Mouse (Mus musculus) ES-E14 (cell line): Measurements from ENCODE around the gene Mrpl53. TPM values are rescaled to one million over a fixed set of nuclear protein-coding genes. Genes with fewer than 3 reads are reported as not detected.

Experiments used
- DNase-seq: peaks from one replicate; pipeline ENCODE4 v3.0.0-alpha.2; 2013; ENCODE audit warnings: low read depth, low spot score
- H3K27ac ChIP-seq: 2 replicates; pipeline ENCODE4 v1.5.1; 2012; ENCODE audit warnings: low read depth, mild to moderate bottlenecking, low read length, moderate library complexity, mixed read lengths; ENCODE audit not compliant: poor library complexity, insufficient read depth, severe bottlenecking
- H3K36me3 ChIP-seq: 2 replicates; pipeline ENCODE4 v1.6.1; 2012; ENCODE audit warnings: mild to moderate bottlenecking, low read length, moderate library complexity, mixed read lengths; ENCODE audit not compliant: control insufficient read depth, poor library complexity, insufficient read depth, severe bottlenecking
- H3K4me1 ChIP-seq, 2 experiments: fragments of 150-350 bp in 1 of 2; sonication (generic) in 1 of 2; 2 replicates each; pipeline ENCODE4 v1.6.1; 2012; ENCODE audit warnings: low read length in 2 of 2, mild to moderate bottlenecking in 1 of 2, mixed read lengths in 1 of 2; ENCODE audit not compliant: control insufficient read depth in 2 of 2, insufficient read depth in 2 of 2, poor library complexity in 1 of 2
- H3K4me3 ChIP-seq, 2 experiments: fragments of 150-350 bp in 1 of 2; sonication (generic) in 1 of 2; 2 replicates each; pipeline ENCODE4 v1.5.1; 2012; ENCODE audit warnings: low read length in 2 of 2, low read depth in 1 of 2, mild to moderate bottlenecking in 1 of 2, mixed read lengths in 1 of 2; ENCODE audit not compliant: insufficient read depth in 1 of 2, poor library complexity in 1 of 2, severe bottlenecking in 1 of 2
- H3K9ac ChIP-seq: 2 replicates; pipeline ENCODE4 v1.6.1; 2012; ENCODE audit warnings: low read depth, mild to moderate bottlenecking, low read length, mixed read lengths; ENCODE audit not compliant: poor library complexity, insufficient read depth, severe bottlenecking
- H3K9me3 ChIP-seq: fragments of 150-350 bp; sonication (generic); 2 replicates; pipeline ENCODE4 v1.6.1; 2012; ENCODE audit warnings: low read depth, mild to moderate bottlenecking, low read length; ENCODE audit not compliant: control insufficient read depth, insufficient read depth
- CHD2 ChIP-seq: IDR thresholded peaks from 2 replicates; pipeline ENCODE4 v1.6.1; 2014; ENCODE audit warnings: mild to moderate bottlenecking, low read depth, low read length, inconsistent platforms
- HCFC1 ChIP-seq: IDR thresholded peaks from 2 replicates; pipeline ENCODE4 v1.6.1; 2012; ENCODE audit warnings: low read length, inconsistent platforms, borderline replicate concordance; ENCODE audit not compliant: insufficient read depth
- MAFK ChIP-seq: IDR thresholded peaks from 2 replicates; pipeline ENCODE4 v1.6.1; 2014; ENCODE audit warnings: mild to moderate bottlenecking, low read depth, low read length, inconsistent platforms; ENCODE audit not compliant: insufficient read depth
- ZC3H11A ChIP-seq: IDR thresholded peaks from 2 replicates; pipeline ENCODE4 v1.6.1; 2012; ENCODE audit warnings: low read depth, mild to moderate bottlenecking, inconsistent platforms, low read length, borderline replicate concordance
- ZNF384 ChIP-seq: IDR thresholded peaks from 2 replicates; pipeline ENCODE4 v1.6.1; 2012; ENCODE audit warnings: low read depth, low read length, inconsistent platforms
- in situ Hi-C, 2 experiments: fragments of 600-800 bp; cut with MboI; formaldehyde crosslinking; loops; one replicate each; pipeline ENCODE4 v1.15.1; 2025; ENCODE audit warnings: low sequenced_read_pairs in 2 of 2, inconsistent platforms in 1 of 2; ENCODE audit not compliant: unreplicated experiment in 2 of 2
- total RNA-seq: library from RNA; depleted of rRNA; stranded (reverse); fragments of 300-350 nt; gene quantifications from 2 replicates; pipeline ENCODE4 v1.2.3, GENCODE M21; 2012

Gene Mrpl53
- total RNA-seq, 1 experiment = 53.9 TPM

- in situ Hi-C loops = no loop called here
- Histone ChIP-seq H3K4me3 (no peak overlapping the region), H3K36me3 (no peaks in the 10 kb centered on the region), H3K9me3 (no peaks in the 10 kb centered on the region), H3K27ac (no peak overlapping the region), H3K4me1 (0 out of 4 replicates have a peak, but pooled peaks cover 0 to 3% of the 10 kb centered on the region in 2 experiments), H3K9ac (no peak overlapping the region)
- no peak for DNase-seq
- TF ChIP-seq ZC3H11A (no peak), ZNF384 (no peak), HCFC1 (no peak), MAFK (no peak), CHD2 (no peak)
Measured at GRCm38 (mm10) chr6:83104158-83104557, 4.7 kb upstream of the Mrpl53 start.

DNA sequence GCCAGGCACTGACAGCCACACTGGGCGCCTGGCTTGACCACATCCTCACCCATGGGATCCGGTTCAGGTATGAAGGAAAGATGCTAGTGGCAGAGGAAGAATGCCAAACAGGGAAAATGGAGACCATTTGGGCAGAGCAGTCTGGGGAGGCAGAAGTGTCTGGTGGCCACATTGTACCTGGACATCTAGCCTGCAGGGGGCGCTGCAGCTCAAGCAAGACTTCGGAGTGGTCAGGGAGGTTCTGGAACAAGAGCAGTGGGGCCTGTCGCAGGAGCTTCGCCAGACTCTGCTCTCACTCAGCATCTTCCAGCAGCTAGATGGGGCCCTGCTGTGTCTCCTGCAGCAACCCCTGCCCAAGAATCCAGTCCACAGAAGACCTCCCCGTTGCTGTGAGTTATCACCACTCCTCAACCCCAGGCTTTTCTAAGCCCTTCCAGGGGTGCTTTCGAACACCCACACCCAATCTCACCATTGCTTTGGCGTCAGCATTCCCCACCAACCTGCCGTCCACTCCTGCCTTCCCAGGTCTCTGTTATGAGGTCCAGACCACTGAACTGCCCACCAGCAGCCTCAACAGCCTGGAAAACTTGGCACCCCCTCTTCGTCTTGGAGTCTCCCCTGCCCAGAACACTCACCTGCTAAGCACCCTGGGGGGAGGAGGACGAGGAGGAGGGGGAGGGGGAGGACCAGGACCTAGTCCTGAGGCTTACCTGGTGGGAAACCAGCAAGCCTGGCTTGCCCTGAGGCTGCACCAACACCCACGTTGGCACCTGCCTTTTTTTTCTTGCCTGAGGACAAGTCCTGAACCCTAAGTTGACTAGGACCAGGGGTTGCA lies 1.1 kb upstream of the Mrpl53 start:
- DNase-seq = peak; percentile 73
- H3K27ac ChIP-seq = no peak overlapping the region
- H3K9me3 ChIP-seq = no peaks in the 10 kb centered on the region
- no peaks in the 10 kb centered on the region for H3K36me3 ChIP-seq
- TF ChIP-seq HCFC1 (no peak), MAFK (no peak), ZC3H11A (no peak), CHD2 (no peak), ZNF384 (no peak)
- no peak overlapping the region; the same call in 1 of the 2 replicates for H3K9ac ChIP-seq
- peak overlapping the region in 1 of 2 experiments; percentile 93; a peak in 2 of 4 replicates for H3K4me3 ChIP-seq
- H3K4me1 ChIP-seq = 0 out of 4 replicates have a peak, but pooled peaks cover 0 to 3% of the 10 kb centered on the region in 2 experiments
- in situ Hi-C loops = no loop called here

GRCm38 (mm10) chr6:83111510-83112136 lies 2.8 kb downstream of the Mrpl53 start:
- DNase-seq = no peak
- H3K36me3 ChIP-seq = no peaks in the 10 kb centered on the region
- H3K9ac ChIP-seq = no peak overlapping the region
- in situ Hi-C loops = no loop called here
- no peak overlapping the region for H3K4me3 ChIP-seq
- TF ChIP-seq ZC3H11A (no peak), HCFC1 (no peak), ZNF384 (no peak), CHD2 (no peak), MAFK (no peak)
- H3K27ac ChIP-seq = no peak overlapping the region
- H3K9me3 ChIP-seq = no peaks in the 10 kb centered on the region
- peaks cover 0 to 5% of the 10 kb centered on the region in 2 experiments; a peak in 2 of 4 replicates for H3K4me1 ChIP-seq

- Histone ChIP-seq H3K4me1 (peaks cover 0 to 3% of the 10 kb centered on the region in 2 experiments; a peak in 2 of 4 replicates), H3K4me3 (peak within 1 kb of the TSS; percentile 85 to 99), H3K27ac (no peak within 1 kb of the TSS), H3K36me3 (peaks cover 4% of the 10 kb centered on the region; the same call in 1 of the 2 replicates), H3K9ac (peak within 1 kb of the TSS; percentile 82), H3K9me3 (no peaks in the 10 kb centered on the region)
- TF ChIP-seq ZC3H11A (no peak), ZNF384 (no peak), MAFK (no peak), CHD2 (no peak), HCFC1 (no peak)
- in situ Hi-C loops = no loop called here
- DNase-seq = no peak
Measured at GRCm38 (mm10) chr6:83115011-83115671, 6.3 kb downstream of the Mrpl53 start, which contains the start of gene Mogs. Gene Mogs (plus strand): TSS chr6:83115496.
